Mouse (Mus musculus) Patski (cell line): ENCODE results near the gene Med25. TPM values are rescaled to one million over a fixed set of nuclear protein-coding genes. Genes with fewer than 3 reads are reported as not detected.

Source experiments
- ATAC-seq: fragments of 100-300 bp; one replicate; pipeline ENCODE4 v1.8.0; 2021
- CTCF ChIA-PET: fragments of 350-600 bp; sonication (Branson Sonifier 250); formaldehyde crosslinking; loops from one replicate; lab custom pipeline; 2022; ENCODE audit warnings: inconsistent platforms; lab: Charles Lee
- POLR2A ChIA-PET: fragments of 350-600 bp; sonication (Branson Sonifier 250); formaldehyde crosslinking; loops from one replicate; lab custom pipeline; 2022; ENCODE audit warnings: antibody characterized with exemption, inconsistent platforms; lab: Charles Lee
- DNase-seq: peaks from one replicate; pipeline ENCODE4 v3.0.0-alpha.2; 2011; ENCODE audit warnings: low read depth, low spot score
- H3K27me3 ChIP-seq: fragments of 371-371 bp; one replicate; pipeline ENCODE4 v1.5.1; 2021
- CTCF ChIP-seq: fragments of 100-300 bp; IDR thresholded peaks from one replicate; pipeline ENCODE4 v1.5.1; 2021
- in situ Hi-C: fragments of 300-500 bp; cut with MboI; formaldehyde crosslinking; loops from 3 replicates; pipeline ENCODE4 v1.11.1; 2018; ENCODE audit warnings: low pct_unique_long_range_greater_than_20kb, mixed read lengths
- polyA plus RNA-seq: library from polyadenylated mRNA; unstranded; gene quantifications from one replicate; pipeline ENCODE4 v1.2.3, GENCODE M21; 2021

The Med25 gene
- polyA plus RNA-seq, 1 experiment from 2014 or later, result 96.8 TPM

DNA sequence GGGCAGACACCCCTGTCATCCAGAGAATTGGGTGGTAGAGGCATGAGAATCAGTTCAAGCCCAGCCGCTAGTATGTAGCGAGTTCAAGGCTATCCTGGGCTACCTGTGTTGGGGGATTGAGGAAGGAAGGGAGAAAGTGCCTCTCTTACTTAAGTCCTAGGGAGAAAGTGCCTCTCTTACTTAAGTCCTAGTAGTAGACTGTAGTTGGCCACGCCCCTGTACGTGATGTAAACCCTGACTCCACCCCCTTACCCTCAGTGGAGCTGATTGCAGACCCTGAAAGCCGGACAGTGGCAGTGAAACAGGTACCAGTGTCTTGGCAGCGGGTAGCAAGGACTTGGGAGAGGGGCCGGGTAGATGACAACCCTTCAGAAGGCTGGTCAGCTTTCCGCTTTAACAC lies 34.6 kb downstream of the Med25 start:
- ATAC-seq (no peak), DNase-seq (no peak)
- ChIA-PET CTCF (interaction anchor here (0.8 kb wide), 1 partner anchor 12 kb away, joined by 3 read pairs; no protein-coding TSS in a partner anchor), POLR2A (interaction anchor here (0.6 to 2.6 kb wide), 3 partner anchors 8 to 39 kb away, joined by 3 to 9 read pairs (median 3); no protein-coding TSS in a partner anchor)
- H3K27me3 ChIP-seq, result no peaks in the 10 kb centered on the region
- no peak for TF ChIP-seq CTCF
- in situ Hi-C loops, result loop anchor here (25.0 kb wide), 1 partner anchor 854 kb away; the partner anchor contains the start of genes Dbp, Fam83e, Rpl18 and Sphk2

DNA sequence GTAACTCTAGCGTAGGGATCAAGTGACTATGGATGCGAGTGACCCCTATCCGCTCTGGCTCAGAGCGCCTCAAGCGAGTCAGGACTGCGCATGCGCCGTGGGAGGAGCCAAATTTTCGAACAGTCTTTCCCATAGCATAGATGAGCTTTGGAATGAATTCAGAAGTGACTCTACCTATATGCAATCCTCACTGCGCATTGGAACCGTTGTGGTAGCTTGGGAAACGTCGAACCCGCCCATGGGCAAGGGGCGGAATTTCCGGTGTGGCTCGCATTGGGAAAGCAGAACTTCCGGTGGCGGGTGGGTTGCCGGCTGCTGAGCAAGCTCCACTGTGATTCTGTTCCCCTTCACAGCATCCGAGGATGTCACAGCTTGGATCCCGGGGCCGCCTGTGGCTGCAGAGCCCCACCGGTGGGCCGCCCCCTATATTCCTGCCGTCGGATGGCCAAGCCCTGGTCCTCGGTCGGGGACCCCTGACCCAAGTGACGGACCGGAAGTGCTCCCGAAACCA lies 35.4 kb downstream of the Med25 start, which contains the start of gene Pnkp:
TSS of gene Pnkp (plus strand) at position 98 of the 511 bp plus-strand sequence.
- ChIA-PET CTCF (no interaction called here), POLR2A (interaction anchor here (0.6 to 2.6 kb wide), 2 partner anchors 11 to 293 kb away, joined by 3 to 9 read pairs; no protein-coding TSS in a partner anchor)
- peak; percentile 3 for ATAC-seq
- TF ChIP-seq CTCF, result no peak
- in situ Hi-C loops, result loop anchor here (25.0 kb wide), 1 partner anchor 855 kb away; the partner anchor contains the start of genes Dbp, Fam83e, Rpl18 and Sphk2
- peak; percentile 54 for DNase-seq
- H3K27me3 ChIP-seq, result no peaks in the 10 kb centered on the region

DNA sequence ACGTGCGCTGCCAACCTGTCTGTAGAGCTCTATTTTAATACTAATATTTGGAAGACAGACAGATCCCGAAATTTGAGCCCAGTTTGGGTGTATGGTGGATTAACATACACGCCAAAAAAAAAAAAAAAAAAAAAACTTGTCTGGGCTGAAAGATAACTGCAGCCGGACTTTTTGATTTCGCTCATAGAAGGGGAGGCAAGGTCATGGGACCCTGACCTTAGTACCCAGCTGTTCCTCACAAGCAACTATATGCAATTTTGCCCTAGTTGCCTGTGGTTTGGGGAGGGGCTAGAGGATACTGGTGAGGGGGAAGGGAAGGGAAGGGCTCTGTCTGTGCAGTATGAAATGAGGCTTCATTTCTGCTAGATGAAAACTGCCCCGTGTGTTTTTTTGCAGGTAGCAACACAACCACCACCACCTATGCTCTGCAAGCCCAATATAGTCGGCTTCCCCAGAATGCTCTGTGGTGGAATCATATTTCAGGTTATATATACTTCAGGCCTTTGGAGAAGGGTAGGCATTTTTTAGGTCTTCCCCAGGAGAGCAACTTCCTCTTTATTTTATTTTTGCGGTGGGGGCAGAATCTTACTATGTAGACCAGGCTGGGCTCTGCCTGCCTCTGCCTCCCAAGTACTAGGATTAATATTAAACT lies 36.1 kb downstream of the Med25 start:
- ChIA-PET CTCF (interaction anchor here (1.6 to 2.1 kb wide), 2 partner anchors 8 to 10 kb away, joined by 4 to 5 read pairs; no protein-coding TSS in a partner anchor), POLR2A (interaction anchor here (0.6 to 2.6 kb wide), 4 partner anchors 9 to 293 kb away, joined by 3 to 9 read pairs (median 3); no protein-coding TSS in a partner anchor)
- H3K27me3 ChIP-seq, result no peaks in the 10 kb centered on the region

DNA sequence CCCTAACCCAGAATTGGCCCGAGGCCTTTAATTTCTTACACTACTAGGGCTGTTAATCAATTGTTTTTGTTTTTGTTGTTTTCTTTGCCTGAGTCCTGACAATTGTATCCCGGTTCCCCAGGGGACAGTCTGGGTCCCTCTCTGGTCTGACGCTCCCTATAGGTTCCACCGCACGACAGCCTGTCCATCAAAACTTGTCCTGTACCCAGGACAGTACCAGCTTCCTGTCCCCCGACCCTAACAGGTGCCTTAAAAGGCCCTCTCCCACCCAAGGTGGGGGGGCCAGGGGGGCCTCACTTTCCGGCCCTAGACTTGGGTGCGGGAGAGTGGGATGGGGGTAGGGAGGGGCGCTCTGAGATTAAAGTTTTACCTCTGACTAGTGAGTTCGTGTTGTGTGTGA lies 37.5 kb downstream of the Med25 start:
- DNase-seq, result no peak
- CTCF ChIA-PET, result interaction anchor here (1.3 to 2.1 kb wide), 3 partner anchors 10 to 71 kb away, joined by 3 to 5 read pairs (median 4); no protein-coding TSS in a partner anchor

More for the DNA sequence above, 36.1 kb downstream of the Med25 start:
- ATAC-seq, result no peak
- DNase-seq, result no peak
- in situ Hi-C loops, result loop anchor here (25.0 kb wide), 1 partner anchor 856 kb away; the partner anchor contains the start of genes Dbp, Fam83e, Rpl18 and Sphk2
- TF ChIP-seq CTCF, result no peak

DNA sequence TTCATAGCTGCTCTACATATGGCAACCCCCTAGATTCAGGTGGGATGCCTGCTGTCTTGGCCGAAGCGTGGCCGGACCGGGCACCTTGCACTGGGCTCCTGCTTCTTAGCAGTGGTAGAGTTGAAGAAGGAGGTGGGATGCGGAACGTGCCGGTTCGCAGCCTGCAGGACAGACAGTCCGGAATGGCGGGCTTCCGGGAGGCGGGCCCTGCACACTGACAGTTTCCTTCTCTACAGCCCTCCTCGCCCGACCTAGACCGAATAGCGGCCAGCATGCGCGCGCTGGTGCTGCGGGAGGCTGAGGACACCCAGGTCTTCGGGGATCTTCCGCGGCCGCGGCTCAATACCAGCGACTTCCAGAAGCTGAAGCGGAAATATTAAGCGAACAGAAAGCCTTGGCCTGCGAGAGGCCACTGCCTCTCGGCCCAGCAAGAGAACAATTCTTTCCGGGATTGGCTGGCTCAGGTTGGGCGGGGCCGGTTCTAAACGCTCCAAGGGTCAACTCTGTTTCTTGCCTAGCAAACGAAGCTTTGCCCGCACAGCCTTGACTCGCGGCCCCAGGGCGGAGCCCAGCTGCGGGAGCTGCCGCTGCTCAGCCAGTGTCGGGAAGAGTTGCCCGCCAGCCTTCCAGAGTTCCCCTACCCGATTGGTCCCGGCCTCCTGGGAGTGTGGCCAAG lies 38.0 kb downstream of the Med25 start:
- CTCF ChIA-PET, result interaction anchor here (1.3 to 2.1 kb wide), 3 partner anchors 10 to 72 kb away, joined by 3 to 5 read pairs (median 4); no protein-coding TSS in a partner anchor
- no peak for TF ChIP-seq CTCF
- no peaks in the 10 kb centered on the region for H3K27me3 ChIP-seq
- ATAC-seq (peak; percentile 76), DNase-seq (peak; percentile 44)
- POLR2A ChIA-PET, result interaction anchor here (1.0 to 1.6 kb wide), 2 partner anchors 12 to 15 kb away, joined by 3 to 4 read pairs; partner anchors contain the start of gene Ptov1
- in situ Hi-C loops, result loop anchor here (25.0 kb wide), 1 partner anchor 858 kb away; the partner anchor contains the start of genes Dbp, Fam83e, Rpl18 and Sphk2

More for the DNA sequence above, 37.5 kb downstream of the Med25 start:
- POLR2A ChIA-PET, result interaction anchor here (1.0 to 1.6 kb wide), 2 partner anchors 11 to 15 kb away, joined by 3 to 4 read pairs; partner anchors contain the start of gene Ptov1
- no peak for TF ChIP-seq CTCF
- in situ Hi-C loops, result loop anchor here (25.0 kb wide), 1 partner anchor 857 kb away; the partner anchor contains the start of genes Dbp, Fam83e, Rpl18 and Sphk2
- ATAC-seq, result no peak
- no peaks in the 10 kb centered on the region for H3K27me3 ChIP-seq

DNA sequence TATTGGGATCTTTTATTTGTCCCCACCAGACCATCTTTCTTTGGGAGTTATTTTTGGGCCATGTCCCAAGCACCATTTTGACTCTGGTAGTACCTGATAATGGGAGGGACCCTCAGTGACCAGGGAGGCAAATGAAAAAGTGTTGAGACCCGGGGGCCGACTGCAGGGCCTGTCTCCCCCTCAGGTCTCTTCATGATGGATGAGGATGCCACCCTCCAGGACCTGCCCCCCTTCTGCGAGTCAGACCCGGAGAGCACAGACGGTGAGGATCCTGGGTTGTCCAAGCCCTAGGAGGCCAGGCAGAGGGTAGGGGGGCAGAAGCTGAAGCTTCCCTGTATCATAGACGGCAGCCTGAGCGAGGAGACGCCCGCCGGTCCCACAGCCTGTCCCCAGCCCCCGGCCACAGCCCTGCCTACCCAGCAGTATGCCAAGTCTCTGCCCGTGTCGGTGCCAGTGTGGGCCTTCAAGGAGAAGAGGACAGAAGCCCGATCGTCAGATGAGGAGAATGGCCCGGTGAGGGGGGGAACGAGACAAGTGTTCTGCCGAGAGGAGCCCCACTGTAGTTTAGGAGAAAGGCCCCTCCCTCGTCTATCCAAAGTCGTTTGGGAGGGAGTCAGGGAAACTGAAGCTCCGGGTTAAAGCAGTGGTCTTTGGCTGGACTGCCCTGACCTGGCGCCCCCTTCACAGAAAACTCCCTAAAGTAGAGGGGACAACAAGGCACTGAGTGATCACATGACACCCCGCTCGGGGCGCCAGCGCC lies 38.7 kb downstream of the Med25 start:
- no peak for ATAC-seq
- in situ Hi-C loops, result loop anchor here (25.0 kb wide), 1 partner anchor 859 kb away; the partner anchor contains the start of genes Dbp, Fam83e, Rpl18 and Sphk2
- POLR2A ChIA-PET, result interaction anchor here (1.0 to 1.6 kb wide), 2 partner anchors 12 to 16 kb away, joined by 3 to 4 read pairs; partner anchors contain the start of gene Ptov1
- TF ChIP-seq CTCF, result no peak
- no peak for DNase-seq
- CTCF ChIA-PET, result no interaction called here
- H3K27me3 ChIP-seq, result no peaks in the 10 kb centered on the region

DNA sequence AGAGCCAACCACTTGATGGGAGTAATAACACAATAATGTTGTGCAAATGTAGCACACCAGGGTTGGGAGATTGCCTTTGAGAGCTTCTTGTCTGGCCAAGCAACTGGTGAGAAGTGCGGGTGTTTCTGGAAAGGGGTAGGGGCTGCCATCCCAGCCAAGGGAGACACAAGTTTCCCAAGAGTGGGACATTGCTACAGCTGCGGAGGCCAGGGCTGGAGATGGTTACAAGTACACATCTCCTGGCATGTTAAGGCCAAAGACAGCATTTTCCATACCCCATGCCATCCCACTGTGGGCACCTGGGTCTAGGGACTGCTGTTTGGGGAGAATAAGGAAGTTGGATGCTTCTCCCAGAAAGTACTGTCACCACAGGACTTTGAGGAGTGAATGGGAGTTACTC lies 39.4 kb downstream of the Med25 start:
- no peaks in the 10 kb centered on the region for H3K27me3 ChIP-seq
- ChIA-PET CTCF (no interaction called here), POLR2A (no interaction called here)
- in situ Hi-C loops, result loop anchor here (25.0 kb wide), 1 partner anchor 859 kb away; the partner anchor contains the start of genes Dbp, Fam83e, Rpl18 and Sphk2
- no peak for TF ChIP-seq CTCF
- no peak for ATAC-seq
- no peak for DNase-seq

DNA sequence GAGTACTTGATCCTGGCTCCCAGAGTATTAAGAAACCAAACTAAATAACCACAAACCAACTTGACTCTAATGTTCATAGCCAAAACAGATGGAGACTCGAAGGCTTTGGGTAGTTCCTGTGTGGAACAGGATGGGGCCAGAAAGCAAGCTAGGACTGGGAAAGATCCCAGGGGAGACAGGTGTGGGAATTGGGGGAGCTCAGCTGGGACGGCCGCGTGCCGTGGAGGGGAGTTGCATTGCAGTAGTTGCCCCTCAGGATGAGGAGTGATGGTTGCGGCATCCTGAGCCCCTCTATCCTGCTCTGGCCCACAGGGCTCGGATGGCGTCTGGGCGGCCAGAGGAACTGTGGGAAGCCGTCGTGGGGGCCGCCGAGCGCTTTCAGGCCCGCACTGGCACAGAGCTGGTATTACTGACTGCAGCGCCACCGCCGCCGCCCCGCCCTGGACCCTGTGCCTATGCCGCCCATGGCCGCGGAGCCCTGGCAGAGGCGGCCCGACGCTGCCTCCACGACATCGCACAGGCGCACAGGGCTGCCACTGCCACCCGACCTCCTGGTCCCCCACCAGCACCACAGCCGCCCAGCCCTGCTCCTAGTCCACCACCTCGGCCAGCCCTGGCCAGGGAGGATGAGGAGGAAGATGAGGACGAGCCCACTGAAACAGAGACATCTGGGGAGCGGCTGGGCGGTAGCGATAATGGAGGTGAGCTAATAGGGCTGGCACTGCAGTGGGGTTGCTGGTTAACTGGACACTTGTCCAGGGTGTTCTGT lies 40.1 kb downstream of the Med25 start:
- POLR2A ChIA-PET, result no interaction called here
- ATAC-seq, result no peak
- CTCF ChIA-PET, result interaction anchor here (0.7 kb wide), 1 partner anchor 37 kb away, joined by 3 read pairs; no protein-coding TSS in a partner anchor
- H3K27me3 ChIP-seq, result no peaks in the 10 kb centered on the region
- no peak for DNase-seq
- no peak for TF ChIP-seq CTCF
- in situ Hi-C loops, result loop anchor here (25.0 kb wide), 1 partner anchor 860 kb away; the partner anchor contains the start of genes Dbp, Fam83e, Rpl18 and Sphk2
